Mouse (Mus musculus) macrophage (primary cell): ENCODE results near the gene Gm9008. TPM values are rescaled to one million over a fixed set of nuclear protein-coding genes. Genes with fewer than 3 reads are reported as not detected.
"Not testable (repeated sequence)": the region's sequence is repeated elsewhere in the genome, so short reads cannot be mapped to it uniquely, and the experiment has no call there.

Source experiments
- H3K27ac ChIP-seq: fragments of 350-480 bp; formaldehyde crosslinking; 2 replicates; pipeline ENCODE4 v1.9.0; 2021
- H3K36me3 ChIP-seq: fragments of 350-480 bp; formaldehyde crosslinking; 2 replicates; pipeline ENCODE4 v1.9.0; 2021; ENCODE audit errors: inconsistent target
- H3K4me3 ChIP-seq: fragments of 350-480 bp; formaldehyde crosslinking; 2 replicates; pipeline ENCODE4 v1.9.0; 2021; ENCODE audit errors: inconsistent target
- H3K79me2 ChIP-seq: fragments of 350-480 bp; formaldehyde crosslinking; 2 replicates; pipeline ENCODE4 v1.9.0; 2021; ENCODE audit errors: inconsistent target
- WGBS: methylation state at CpG from one replicate; pipeline ENCODE4 v1.1.7; 2026; ENCODE audit warnings: inconsistent platforms; ENCODE audit not compliant: missing documents; 5-methylcytosine and 5-hydroxymethylcytosine counted together
- polyA plus RNA-seq: library from polyadenylated mRNA; stranded (reverse); fragments of 250-400 nt; gene quantifications from 3 replicates; pipeline ENCODE4 v1.2.4, GENCODE M21; 2018; ENCODE audit warnings: inconsistent platforms
- total RNA-seq, 78 experiments: library from RNA; depleted of rRNA; stranded (reverse); fragments of 250-400 nt; gene quantifications; 1 replicate in 9 of 78; 2 replicates in 24 of 78; 3 replicates in 43 of 78; 4 replicates in 2 of 78; pipeline ENCODE4 v1.2.4; 2018; ENCODE audit warnings: inconsistent platforms in 56 of 78

Gene Gm9008
- not detected for total RNA-seq (2018; cell fraction: chromatin; rRNA removed)
- total RNA-seq (2018; cell fraction: cytosol; rRNA removed) = not detected
- not detected for total RNA-seq (2018; cell fraction: nucleus; rRNA removed)
- not detected in 3 replicates for polyA plus RNA-seq

DNA sequence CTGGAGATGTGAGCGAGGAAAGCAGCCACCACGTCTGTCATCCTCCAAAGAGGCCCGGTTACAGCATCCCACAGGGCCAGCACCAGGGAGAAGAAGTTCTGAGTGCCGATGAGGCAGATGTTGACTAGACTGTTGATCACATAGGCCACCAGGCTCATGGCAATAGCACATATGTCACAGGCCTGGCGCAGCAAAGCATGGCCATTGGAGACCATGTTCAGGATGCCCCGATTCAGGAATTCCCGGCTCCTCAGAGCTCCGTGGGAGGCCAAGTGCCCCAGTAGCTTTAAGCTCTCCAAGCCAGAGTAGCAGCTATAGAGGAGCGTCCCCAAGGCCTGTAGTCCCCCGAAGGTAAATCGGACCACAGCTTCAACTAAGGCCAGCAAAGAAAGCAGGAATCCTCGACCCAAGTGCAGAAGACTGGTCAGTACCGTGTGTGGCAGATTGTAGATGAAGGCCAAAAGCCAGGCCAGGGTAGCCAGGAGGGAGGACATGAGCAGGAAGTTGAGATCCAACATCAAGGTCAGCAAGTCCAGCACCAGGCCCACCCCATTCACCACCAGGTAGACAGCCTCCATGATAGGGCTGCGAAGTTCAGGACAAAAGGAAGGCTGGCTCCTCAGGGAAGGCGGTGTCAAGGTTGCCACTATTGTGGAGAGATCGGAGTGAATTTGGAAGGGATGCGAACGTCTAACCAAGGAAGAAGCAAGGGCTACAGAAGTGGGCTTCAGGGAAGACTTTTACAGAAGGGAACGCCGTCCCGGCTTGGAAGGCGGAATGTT lies at the start of gene Gm9008:
Gene Gm9008 (minus strand): TSS at position 731 of the 782 bp plus-strand sequence.
- H3K27ac ChIP-seq = not testable (repeated sequence)
- WGBS = 89% methylated on average over 10 of the region's 22 CpGs

DNA sequence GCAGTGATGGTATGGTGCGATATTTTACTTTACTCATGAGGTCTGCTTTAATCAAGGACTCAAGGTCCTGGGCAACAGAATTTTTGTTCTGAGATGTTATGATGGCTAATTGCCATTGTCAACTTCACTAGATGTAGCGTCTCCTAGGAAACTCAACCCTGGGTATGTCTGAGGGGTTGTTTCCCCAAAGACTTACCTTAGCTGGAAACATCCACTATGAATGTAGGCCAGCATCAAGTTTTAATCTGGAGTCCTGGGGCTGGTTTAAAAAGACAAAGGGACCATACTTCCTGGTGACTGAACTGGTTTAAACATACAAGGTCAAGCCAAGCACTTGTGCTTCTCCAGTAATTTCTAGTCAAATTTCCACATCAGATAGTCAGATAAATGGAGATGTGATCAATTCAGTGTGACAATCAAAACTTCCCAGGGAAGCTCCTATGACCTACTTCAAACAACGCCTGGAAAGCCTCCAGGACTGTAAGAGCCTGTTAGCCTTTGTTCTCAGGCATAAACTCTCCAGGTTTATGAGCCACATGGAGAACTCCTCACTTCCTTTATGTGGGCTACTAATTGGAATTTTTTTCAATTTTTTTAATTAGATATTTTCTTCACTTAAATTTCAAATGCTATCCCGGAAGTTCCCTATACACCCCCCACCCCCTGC lies 24.5 kb upstream of the Gm9008 start:
- Histone ChIP-seq H3K27ac (no peak overlapping the region), H3K79me2 (no peaks in the 10 kb centered on the region), H3K4me3 (no peak overlapping the region), H3K36me3 (no peaks in the 10 kb centered on the region)
- 90% methylated on average over 4 of the region's 4 CpGs for WGBS

More for the DNA sequence above, at the start of gene Gm9008:
- H3K36me3 ChIP-seq, H3K79me2 ChIP-seq, H3K4me3 ChIP-seq: not testable (repeated sequence)

DNA sequence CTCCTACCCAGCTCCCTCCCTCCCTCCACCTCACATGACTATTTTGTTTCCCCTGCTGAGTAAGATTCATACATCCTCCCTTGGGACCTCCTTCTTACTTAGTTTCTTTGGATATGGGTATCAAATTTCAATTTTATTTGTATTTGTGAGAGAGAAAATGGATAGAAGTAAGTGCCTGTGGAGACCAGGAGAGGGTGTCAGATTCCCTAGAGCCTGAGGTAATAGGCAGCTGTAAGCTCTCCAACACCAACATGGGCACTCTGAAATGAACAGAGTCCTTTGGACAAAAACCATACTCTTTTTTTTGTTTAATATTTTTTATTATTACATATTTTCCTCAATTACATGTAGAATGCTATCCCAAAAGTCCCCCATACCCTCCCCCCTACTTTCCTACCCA lies 12.6 kb upstream of the Gm9008 start:
- Histone ChIP-seq H3K27ac (no peak overlapping the region), H3K36me3 (no peaks in the 10 kb centered on the region), H3K4me3 (no peak overlapping the region), H3K79me2 (no peaks in the 10 kb centered on the region)

DNA sequence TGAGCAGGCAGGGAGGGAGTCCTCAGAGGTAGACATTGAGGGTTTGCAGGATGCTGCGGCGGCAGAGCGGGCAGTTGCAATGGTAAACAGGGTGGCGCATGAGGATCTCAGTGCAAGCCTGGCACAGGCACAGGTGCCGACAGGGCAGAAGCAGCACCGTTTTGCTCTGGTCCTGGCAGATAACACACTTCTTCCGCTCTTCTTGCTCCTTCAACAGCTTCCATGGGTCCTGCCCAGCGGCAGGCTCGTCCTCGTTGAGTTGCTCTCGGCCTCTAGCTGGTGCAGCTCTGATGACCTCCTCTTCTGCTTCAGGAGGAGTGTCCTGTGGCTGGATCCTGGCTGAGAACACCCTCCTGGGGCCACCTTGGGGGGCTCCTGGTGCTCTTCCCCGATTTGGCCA lies 1.2 kb downstream of the Gm9008 start:
- H3K79me2 ChIP-seq, H3K4me3 ChIP-seq, H3K36me3 ChIP-seq, H3K27ac ChIP-seq: not testable (repeated sequence)
- no CpG with 5 or more reads among the region's 12 CpGs for WGBS

DNA sequence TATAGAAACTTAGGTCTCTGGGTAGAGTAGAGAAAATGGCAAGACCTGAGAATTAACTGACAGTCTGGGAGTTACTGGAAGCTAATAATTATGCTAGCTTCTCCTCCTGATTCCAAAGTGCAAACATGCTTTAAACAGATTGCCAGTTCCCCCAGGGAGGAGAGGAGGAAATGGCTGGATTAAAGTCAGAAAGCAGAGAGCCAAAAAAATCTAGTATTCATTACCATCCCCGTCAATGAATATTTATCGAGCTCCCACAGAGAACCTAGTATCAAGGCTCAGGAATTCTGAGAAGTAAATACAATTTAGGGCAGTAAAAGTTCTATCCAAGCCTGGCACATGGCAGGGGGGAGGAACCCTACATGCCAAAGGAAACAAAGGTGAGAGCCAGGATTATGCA lies 29.4 kb downstream of the Gm9008 start:
- Histone ChIP-seq H3K27ac (no peak overlapping the region), H3K79me2 (no peaks in the 10 kb centered on the region), H3K4me3 (no peak overlapping the region), H3K36me3 (no peaks in the 10 kb centered on the region)
- 50% methylated on average over 2 of the region's 2 CpGs for WGBS
